Mouse (Mus musculus): ENCODE data around the gene Dctn3. TPM values are rescaled to one million over a fixed set of nuclear protein-coding genes. Genes with fewer than 3 reads are reported as not detected.

The Dctn3 gene
- polyA plus RNA-seq, 1 experiment, result 189 TPM

- DNase-seq (ENCODE audit: extremely low spot score in 1 of 2, low spot score in 1 of 2), result no peak
These were observed 46.5 kb downstream of the Dctn3 start for GRCm38 (mm10) chr4:41676248-41677005.

- DNase-seq (ENCODE audit: extremely low spot score in 1 of 2, low spot score in 1 of 2), result no peak
These were observed 49.8 kb downstream of the Dctn3 start for GRCm38 (mm10) chr4:41673186-41673585.

GRCm38 (mm10) chr4:41672522-41672963 lies 50.4 kb downstream of the Dctn3 start:
- DNase-seq (ENCODE audit: extremely low spot score in 1 of 2, low spot score in 1 of 2), result no peak

- DNase-seq (ENCODE audit: extremely low spot score in 1 of 2, low spot score in 1 of 2), result no peak
These were observed 50.9 kb downstream of the Dctn3 start for GRCm38 (mm10) chr4:41671963-41672480.

- no peak for DNase-seq (ENCODE audit: extremely low spot score in 1 of 2, low spot score in 1 of 2)
These were observed 51.5 kb downstream of the Dctn3 start for GRCm38 (mm10) chr4:41671500-41671899.

- no peak for DNase-seq (ENCODE audit: extremely low spot score in 1 of 2, low spot score in 1 of 2)
These were observed 52.1 kb downstream of the Dctn3 start for GRCm38 (mm10) chr4:41670836-41671235.

- no peak for DNase-seq (ENCODE audit: extremely low spot score in 1 of 2, low spot score in 1 of 2)
These were observed 56.3 kb downstream of the Dctn3 start for GRCm38 (mm10) chr4:41666646-41667045.

- DNase-seq (ENCODE audit: extremely low spot score in 1 of 2, low spot score in 1 of 2), result no peak
These were observed 57.8 kb downstream of the Dctn3 start for GRCm38 (mm10) chr4:41665009-41665675.

Other genes starting within 250 kb of the Dctn3 start
- 22.6 and 23.6 TPM in 2 replicates for gene AI464131, start 220.1 kb downstream of the Dctn3 start, polyA plus RNA-seq (2012; rRNA removed)
- gene 1110017D15Rik, start 205.8 kb downstream of the Dctn3 start, polyA plus RNA-seq (2012; rRNA removed), result 10.1 and 10.6 TPM in 2 replicates
- 161 and 180 TPM in 2 replicates for gene Fam219a, start 153.6 kb downstream of the Dctn3 start, polyA plus RNA-seq (2012; rRNA removed)
- 11.9 and 13.4 TPM in 2 replicates for gene Dnaic1, start 153.4 kb downstream of the Dctn3 start, polyA plus RNA-seq (2012; rRNA removed)
- gene Enho, start 82.8 kb downstream of the Dctn3 start, polyA plus RNA-seq (2012; rRNA removed), result 111 and 117 TPM in 2 replicates
- gene Cntfr, start 26.1 kb downstream of the Dctn3 start, polyA plus RNA-seq (2012; rRNA removed), result 79.4 and 92.6 TPM in 2 replicates
- gene Il11ra1, start 23.2 kb downstream of the Dctn3 start, polyA plus RNA-seq (2012; rRNA removed), result 37.0 and 38.1 TPM in 2 replicates
- gene Rpp25l, start 9.6 kb downstream of the Dctn3 start, polyA plus RNA-seq (2012; rRNA removed), result 30.7 and 32.5 TPM in 2 replicates
- 0.12 and 0.17 TPM in 2 replicates for gene Arid3c, start 8.0 kb upstream of the Dctn3 start, polyA plus RNA-seq (2012; rRNA removed)
- 196 and 224 TPM in 2 replicates for gene Galt, start 32.1 kb upstream of the Dctn3 start, polyA plus RNA-seq (2012; rRNA removed)
- gene Sigmar1, start 33.0 kb upstream of the Dctn3 start, polyA plus RNA-seq (2012; rRNA removed), result 60.9 TPM in 2 replicates
- 373 and 441 TPM in 2 replicates for gene Ccl27a, start 51.1 kb upstream of the Dctn3 start, polyA plus RNA-seq (2012; rRNA removed)
- gene Gm21541, start 180.4 kb upstream of the Dctn3 start, polyA plus RNA-seq (2012; rRNA removed), result not detected in 2 replicates
- 27.5 and 37.8 TPM in 2 replicates for gene Gm20878, start 218.4 kb upstream of the Dctn3 start, polyA plus RNA-seq (2012; rRNA removed)
- gene Fam205a4, start 242.9 kb upstream of the Dctn3 start, polyA plus RNA-seq (2012; rRNA removed), result 1.9 and 2.3 TPM in 2 replicates